Mouse (Mus musculus): ENCODE data around the gene Fxr1.

- TF ChIP-seq CTCF (IDR thresholded peaks at IDR 0.05; ENCODE audit: control insufficient read depth, insufficient read depth, insufficient replicate concordance, low read depth, low read length) = no peak
- TF ChIP-seq POLR2A (IDR thresholded peaks at IDR 0.05; ENCODE audit: control insufficient read depth, low read depth, low read length) = no peak
Observed at GRCm38 (mm10) chr3:34102891-34103290, 83.1 kb downstream of the Fxr1 start.

Data from testis, adult 2 months (tissue).